Mouse (Mus musculus): ENCODE measurements around the gene Gm3278. TPM values are rescaled to one million over a fixed set of nuclear protein-coding genes. Genes with fewer than 3 reads are reported as not detected.
"Not testable (repeated sequence)": the region's sequence is repeated elsewhere in the genome, so short reads cannot be mapped to it uniquely, and the experiment has no call there.

Gene Gm3278
- not detected for total RNA-seq (2021)
- long read RNA-seq, experiment 1 = 0 reads
- long read RNA-seq, experiment 2 = 0 reads

- DNase-seq = not testable (repeated sequence)
Measured at GRCm38 (mm10) chr14:4892116-4892515, at the start of gene Gm3278. Gm3278 (plus strand) TSS chr14:4892416.

DNA sequence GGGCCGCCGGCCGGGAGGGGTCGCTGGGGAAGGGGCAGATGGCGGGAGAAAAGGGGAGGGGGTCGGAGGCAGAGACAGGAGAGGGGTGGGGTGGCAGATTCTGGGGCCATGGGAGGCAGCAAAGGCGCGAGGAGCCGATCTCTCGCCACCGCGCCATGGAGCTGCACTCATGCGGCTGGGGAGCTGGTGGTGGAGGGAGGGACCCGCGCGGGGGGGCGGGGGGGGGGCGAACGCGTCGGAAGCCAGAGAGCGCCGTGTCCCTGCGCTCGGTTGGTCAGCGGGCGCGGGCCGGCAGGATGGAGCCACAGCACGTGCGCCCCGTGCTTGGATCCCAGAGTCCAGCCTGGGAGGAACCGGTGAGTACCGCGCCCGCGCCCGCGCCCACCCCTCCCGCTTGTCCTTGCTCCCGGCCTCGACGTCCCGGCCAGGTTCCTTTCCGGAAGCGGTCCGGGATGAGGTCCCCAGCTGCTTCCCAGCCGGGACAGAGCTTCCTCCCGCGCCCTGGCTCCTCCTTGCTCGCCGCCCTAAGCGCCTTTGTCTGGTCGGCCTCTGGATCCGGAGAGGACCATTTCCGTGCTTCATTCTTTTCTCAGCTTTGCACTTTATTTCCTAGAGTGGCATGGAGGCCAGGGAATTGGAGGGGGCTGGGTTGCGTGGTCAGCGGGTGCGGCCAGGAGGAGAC lies 36.8 kb upstream of the Gm3278 start, which contains the start of gene Gm3264:
Gm3264 (plus strand) TSS at position 278 of the 682 bp plus-strand sequence.
- DNase-seq = peak; percentile 33

Other genes with a start within 250 kb of the Gm3278 start
- gene Gm3239, start 228.2 kb upstream of the Gm3278 start, total RNA-seq (2021) = not detected
- not detected for gene Gm7876, start 183.2 kb upstream of the Gm3278 start, total RNA-seq (2021)
- gene Gm3252, start 165.6 kb upstream of the Gm3278 start, total RNA-seq (2021) = not detected
- not detected for gene Gm9602, start 116.1 kb upstream of the Gm3278 start, total RNA-seq (2021)
- gene Gm3269, start 54.3 kb upstream of the Gm3278 start, total RNA-seq (2021) = not detected
- 1 to 10 TPM in 1 of 2 experiments, not detected in 1; 1.6 TPM for gene Gm3264, start 36.8 kb upstream of the Gm3278 start, total RNA-seq (2021)
- gene Gm8297, start 91.5 kb downstream of the Gm3278 start, total RNA-seq (2021) = not detected
- gene Gm3298, start 123.5 kb downstream of the Gm3278 start, total RNA-seq (2021) = not detected
- gene 4930555G01Rik, start 158.2 kb downstream of the Gm3278 start, total RNA-seq (2021) = not detected
- gene Gm8281, start 178.6 kb downstream of the Gm3278 start, total RNA-seq (2021) = under 1 TPM in 1 of 2 experiments, not detected in 1; 0.20 TPM
- gene Gm8279, start 239.1 kb downstream of the Gm3278 start, total RNA-seq (2021) = not detected

Measured in gastrocnemius, postnatal 25 days (tissue).